Mouse (Mus musculus): ENCODE data around the gene Ano10. TPM values are rescaled to one million over a fixed set of nuclear protein-coding genes. Genes with fewer than 3 reads are reported as not detected.

The Ano10 gene
- total and polyA plus RNA-seq, 2 experiments from 2014 or later, result 29.9 to 33.0 TPM

GRCm38 (mm10) chr9:122183074-122183473 lies 111.1 kb downstream of the Ano10 start:
- ATAC-seq (ENCODE audit: low FRiP score) (no peak), DNase-seq (ENCODE audit: low spot score) (no peak)
- no peak for TF ChIP-seq CTCF (IDR thresholded peaks at IDR 0.05)
- Histone ChIP-seq H3K9me3 (ENCODE audit: low read length) (no peaks in the 10 kb centered on the region), H3K36me3 (ENCODE audit: insufficient read depth, low read length) (no peaks in the 10 kb centered on the region), H3K27ac (ENCODE audit: low read depth, low read length) (no peak overlapping the region), H3K27me3 (ENCODE audit: insufficient read depth, low read length) (no peaks in the 10 kb centered on the region), H3K4me1 (ENCODE audit: insufficient read depth, low read length) (no peaks in the 10 kb centered on the region), H3K9ac (replicated peaks; ENCODE audit: low read length, poor library complexity, severe bottlenecking) (no peak overlapping the region), H3K4me2 (ENCODE audit: low read depth, low read length, poor library complexity, severe bottlenecking) (no peak overlapping the region), H3K4me3 (ENCODE audit: low read depth, low read length) (no peak overlapping the region)
- 74% methylated on average over 4 of the region's 4 CpGs for WGBS

DNA sequence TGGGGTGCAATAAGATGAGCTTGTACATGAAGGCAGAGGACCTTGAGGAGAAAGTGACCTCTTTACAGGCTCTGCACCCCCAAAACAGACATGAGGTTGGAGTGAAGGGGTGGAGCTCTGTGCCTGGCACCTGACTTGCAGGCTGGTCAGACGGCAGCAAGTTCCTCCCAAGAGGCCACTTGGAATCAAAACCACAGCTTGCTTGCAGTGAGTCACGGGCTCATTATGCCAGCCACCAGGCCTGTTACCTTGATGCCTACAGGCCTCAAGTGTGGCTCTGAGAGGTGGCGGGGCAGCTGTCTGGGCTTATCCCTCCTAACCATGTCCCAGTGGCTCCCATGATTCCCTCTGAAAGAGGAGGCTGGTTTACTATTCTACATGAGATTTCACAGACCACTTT lies 114.1 kb downstream of the Ano10 start:
- H3K4me3 ChIP-seq (ENCODE audit: low read depth, low read length), result no peak overlapping the region
- no peaks in the 10 kb centered on the region for H3K27me3 ChIP-seq (ENCODE audit: insufficient read depth, low read length)
- H3K4me1 ChIP-seq (ENCODE audit: insufficient read depth, low read length), result no peaks in the 10 kb centered on the region
- no peak for DNase-seq (ENCODE audit: low spot score)
- no peak overlapping the region for H3K4me2 ChIP-seq (ENCODE audit: low read depth, low read length, poor library complexity, severe bottlenecking)
- H3K9ac ChIP-seq (replicated peaks; ENCODE audit: low read length, poor library complexity, severe bottlenecking), result no peak overlapping the region
- 0 out of 2 replicates have a peak, but pooled peaks cover 5% of the 10 kb centered on the region for H3K36me3 ChIP-seq (ENCODE audit: insufficient read depth, low read length)
- no peaks in the 10 kb centered on the region for H3K9me3 ChIP-seq (ENCODE audit: low read length)
- H3K27ac ChIP-seq (ENCODE audit: low read depth, low read length), result no peak overlapping the region
- no peak for ATAC-seq (ENCODE audit: low FRiP score)
- 78% methylated on average over 3 of the region's 3 CpGs for WGBS
- TF ChIP-seq CTCF (IDR thresholded peaks at IDR 0.05), result no peak

GRCm38 (mm10) chr9:122178427-122178826 lies 115.8 kb downstream of the Ano10 start:
- Histone ChIP-seq H3K9me3 (ENCODE audit: low read length) (no peaks in the 10 kb centered on the region), H3K36me3 (ENCODE audit: insufficient read depth, low read length) (0 out of 2 replicates have a peak, but pooled peaks cover 9% of the 10 kb centered on the region), H3K9ac (replicated peaks; ENCODE audit: low read length, poor library complexity, severe bottlenecking) (no peak overlapping the region), H3K4me1 (ENCODE audit: insufficient read depth, low read length) (no peaks in the 10 kb centered on the region), H3K4me2 (ENCODE audit: low read depth, low read length, poor library complexity, severe bottlenecking) (no peak overlapping the region), H3K4me3 (ENCODE audit: low read depth, low read length) (no peak overlapping the region), H3K27ac (ENCODE audit: low read depth, low read length) (no peak overlapping the region), H3K27me3 (ENCODE audit: insufficient read depth, low read length) (no peaks in the 10 kb centered on the region)
- TF ChIP-seq CTCF (IDR thresholded peaks at IDR 0.05), result no peak
- ATAC-seq (ENCODE audit: low FRiP score) (no peak), DNase-seq (ENCODE audit: low spot score) (no peak)
- 76% methylated on average over 4 of the region's 4 CpGs for WGBS

- Histone ChIP-seq H3K27me3 (ENCODE audit: insufficient read depth, low read length) (no peaks in the 10 kb centered on the region), H3K4me1 (ENCODE audit: insufficient read depth, low read length) (no peaks in the 10 kb centered on the region), H3K36me3 (ENCODE audit: insufficient read depth, low read length) (0 out of 2 replicates have a peak, but pooled peaks cover 9% of the 10 kb centered on the region), H3K27ac (ENCODE audit: low read depth, low read length) (no peak overlapping the region), H3K9ac (replicated peaks; ENCODE audit: low read length, poor library complexity, severe bottlenecking) (no peak overlapping the region), H3K4me3 (ENCODE audit: low read depth, low read length) (no peak overlapping the region), H3K9me3 (ENCODE audit: low read length) (no peaks in the 10 kb centered on the region), H3K4me2 (ENCODE audit: low read depth, low read length, poor library complexity, severe bottlenecking) (no peak overlapping the region)
- DNase-seq (ENCODE audit: low spot score) (no peak), ATAC-seq (ENCODE audit: low FRiP score) (no peak)
- 88% methylated on average over 7 of the region's 7 CpGs for WGBS
- TF ChIP-seq CTCF (IDR thresholded peaks at IDR 0.05), result no peak
Observed at GRCm38 (mm10) chr9:122177256-122178220, 116.7 kb downstream of the Ano10 start.

- Histone ChIP-seq H3K9me3 (ENCODE audit: low read length) (no peaks in the 10 kb centered on the region), H3K4me1 (ENCODE audit: insufficient read depth, low read length) (no peaks in the 10 kb centered on the region), H3K9ac (replicated peaks; ENCODE audit: low read length, poor library complexity, severe bottlenecking) (no peak overlapping the region), H3K27ac (ENCODE audit: low read depth, low read length) (no peak overlapping the region), H3K4me3 (ENCODE audit: low read depth, low read length) (no peak overlapping the region), H3K27me3 (ENCODE audit: insufficient read depth, low read length) (no peaks in the 10 kb centered on the region), H3K4me2 (ENCODE audit: low read depth, low read length, poor library complexity, severe bottlenecking) (no peak overlapping the region), H3K36me3 (ENCODE audit: insufficient read depth, low read length) (0 out of 2 replicates have a peak, but pooled peaks cover 9% of the 10 kb centered on the region)
- ATAC-seq (ENCODE audit: low FRiP score), result no peak
- 88% methylated on average over 6 of the region's 6 CpGs for WGBS
- DNase-seq (ENCODE audit: low spot score), result no peak
- TF ChIP-seq CTCF (IDR thresholded peaks at IDR 0.05), result no peak
Observed at GRCm38 (mm10) chr9:122174723-122175122, 119.5 kb downstream of the Ano10 start.
